Mouse (Mus musculus): ENCODE data around the gene Dnajc30.

DNA sequence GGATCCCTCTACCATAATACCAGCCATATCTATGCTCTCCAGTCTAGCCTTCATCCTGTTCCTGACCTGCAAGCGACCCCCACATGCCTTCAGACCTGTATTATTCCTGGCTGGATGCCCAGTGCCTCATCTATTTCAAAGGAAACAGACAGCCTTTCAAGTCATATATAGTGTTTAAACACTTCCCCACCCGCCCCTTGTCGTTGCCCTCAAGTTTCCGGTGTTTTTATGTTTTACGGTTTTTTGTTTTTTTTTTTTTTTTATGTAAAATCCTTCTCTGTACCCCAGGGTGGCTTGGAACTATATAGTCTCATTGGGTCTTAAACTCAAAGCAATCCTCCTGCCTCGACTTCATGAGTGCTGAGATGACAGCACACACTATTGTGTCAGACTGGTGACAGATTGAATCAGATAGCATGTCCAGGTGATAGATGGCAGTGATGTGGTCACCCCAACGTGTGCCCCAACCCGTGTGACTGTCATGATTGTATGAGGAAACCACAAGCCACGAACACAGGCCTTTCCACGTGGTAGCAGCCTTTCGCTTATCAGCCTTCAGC, 39.3 kb upstream of the Dnajc30 start:
- TF ChIP-seq CTCF (IDR thresholded peaks at IDR 0.05; ENCODE audit: low read depth, low read length) (no peak), POLR2A (IDR thresholded peaks at IDR 0.05; ENCODE audit: insufficient read depth, low read length) (no peak), EP300 (IDR thresholded peaks at IDR 0.05; ENCODE audit: insufficient read depth, low read depth, low read length) (no peak)
